Mouse (Mus musculus): ENCODE measurements around the gene Mettl5. TPM values are rescaled to one million over a fixed set of nuclear protein-coding genes. Genes with fewer than 3 reads are reported as not detected.

Mettl5 gene
- polyA plus RNA-seq, 1 experiment from 2014 or later = 47.0 TPM

DNA sequence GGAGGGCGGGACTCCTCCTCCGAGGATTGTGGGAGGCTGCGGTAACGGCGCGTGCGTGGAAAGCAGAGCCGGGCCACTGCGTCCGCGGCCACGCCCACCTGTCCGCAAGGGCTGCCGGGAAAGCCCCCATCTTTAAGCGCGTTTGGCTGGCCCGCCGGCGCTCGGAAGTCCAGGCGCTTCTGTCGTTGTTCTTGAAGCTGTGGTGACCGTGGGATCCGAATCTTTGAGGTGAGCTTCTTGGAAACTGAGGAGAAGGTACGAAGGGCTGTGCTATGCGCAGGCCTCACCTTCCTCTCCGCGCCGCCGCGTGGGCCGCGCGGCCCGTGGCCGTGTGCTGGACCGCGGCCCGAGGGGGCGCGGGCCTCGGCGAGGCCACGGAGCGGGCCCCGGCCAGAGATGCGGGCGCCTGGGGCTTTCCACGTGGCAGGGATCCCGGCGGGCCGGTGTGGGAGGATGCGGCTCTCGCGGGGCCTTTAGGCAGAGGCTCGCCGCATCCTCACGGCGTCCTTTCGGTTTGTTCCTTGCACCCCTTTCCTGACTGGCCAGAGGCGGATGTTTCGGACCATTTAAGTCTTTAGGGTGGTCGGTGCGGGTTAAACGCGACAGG is 23.8 kb downstream of the Mettl5 start, which contains the start of gene Ssb:
Gene Ssb (plus strand): TSS at position 78 of the 607 bp plus-strand sequence.
- TF ChIP-seq CTCF (IDR thresholded peaks at IDR 0.05; ENCODE audit: low read depth) = no peak
- Histone ChIP-seq H3K27me3 (ENCODE audit: insufficient read depth, low read length) (no peaks in the 10 kb centered on the region), H3K4me2 (ENCODE audit: low read length) (peak within 1 kb of the TSS; percentile 71), H3K9ac (ENCODE audit: low read depth, low read length) (peak within 1 kb of the TSS; percentile 99), H3K36me3 (ENCODE audit: insufficient read depth, low read length) (0 out of 2 replicates have a peak, but pooled peaks cover 5% of the 10 kb centered on the region), H3K9me3 (replicated peaks; ENCODE audit: low read length) (no peaks in the 10 kb centered on the region), H3K4me1 (replicated peaks; ENCODE audit: insufficient read depth, low read length) (peaks cover 11% of the 10 kb centered on the region), H3K27ac (peak within 1 kb of the TSS; percentile 97), H3K4me3 (replicated peaks; ENCODE audit: low read depth, low read length) (peak within 1 kb of the TSS; percentile 100)
- peak; percentile 95 for ATAC-seq (replicated peaks; ENCODE audit: low FRiP score, low read depth)
- DNase-seq (ENCODE audit: low spot score) = peak; percentile 98
- WGBS = under 1% methylated on average over 65 of the region's 66 CpGs

DNA sequence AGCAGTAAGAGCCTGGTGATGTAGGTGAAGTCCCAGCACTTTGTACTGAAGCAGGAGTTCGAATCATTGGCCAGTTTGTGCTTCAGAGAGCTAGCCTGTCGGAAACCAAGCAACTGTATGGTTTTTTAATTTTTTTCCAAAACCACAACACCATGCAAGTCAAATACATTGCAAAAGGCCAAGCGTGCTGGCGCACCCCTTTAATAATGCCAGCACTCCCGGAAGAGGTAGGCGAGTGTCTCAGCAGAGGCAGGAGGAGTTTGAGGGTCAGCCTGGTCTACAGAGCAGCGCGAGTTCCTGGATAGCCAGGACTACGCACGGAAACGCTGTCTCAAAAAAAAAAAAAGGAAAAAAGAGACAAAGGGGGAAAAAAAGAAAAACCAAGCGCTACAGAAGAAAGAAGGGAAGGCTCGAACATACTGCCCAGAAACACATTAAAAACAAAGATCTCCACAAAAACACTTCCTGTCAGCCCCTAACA is 24.4 kb downstream of the Mettl5 start:
- Histone ChIP-seq H3K9ac (ENCODE audit: low read depth, low read length) (peak overlapping the region; percentile 99; the same call in 1 of the 2 replicates), H3K36me3 (ENCODE audit: insufficient read depth, low read length) (0 out of 2 replicates have a peak, but pooled peaks cover 5% of the 10 kb centered on the region), H3K27me3 (ENCODE audit: insufficient read depth, low read length) (no peaks in the 10 kb centered on the region), H3K4me2 (ENCODE audit: low read length) (peak overlapping the region; percentile 71), H3K4me1 (replicated peaks; ENCODE audit: insufficient read depth, low read length) (peaks cover 11% of the 10 kb centered on the region), H3K9me3 (replicated peaks; ENCODE audit: low read length) (no peaks in the 10 kb centered on the region), H3K4me3 (replicated peaks; ENCODE audit: low read depth, low read length) (peak overlapping the region; percentile 100), H3K27ac (peak overlapping the region; percentile 97)
- DNase-seq (ENCODE audit: low spot score) = no peak
- 10% methylated on average over 13 of the region's 13 CpGs for WGBS
- no peak for TF ChIP-seq CTCF (IDR thresholded peaks at IDR 0.05; ENCODE audit: low read depth)
- 0 out of 2 replicates have a peak, but pooled peaks have one; percentile 36 for ATAC-seq (replicated peaks; ENCODE audit: low FRiP score, low read depth)

- TF ChIP-seq CTCF (IDR thresholded peaks at IDR 0.05; ENCODE audit: low read depth) = peak; percentile 49
- H3K27me3 ChIP-seq (ENCODE audit: insufficient read depth, low read length) = no peaks in the 10 kb centered on the region
- 87% methylated on average over 1 of the region's 1 CpGs for whole genome bisulfite sequencing
Measured at GRCm38 (mm10) chr2:69857882-69858281, 27.5 kb downstream of the Mettl5 start.

GRCm38 (mm10) chr2:69856392-69856791 is 29.0 kb downstream of the Mettl5 start:
- no peak for ATAC-seq (replicated peaks; ENCODE audit: low FRiP score, low read depth)
- Histone ChIP-seq H3K36me3 (ENCODE audit: insufficient read depth, low read length) (no peaks in the 10 kb centered on the region), H3K27ac (no peak overlapping the region), H3K4me2 (ENCODE audit: low read length) (no peak overlapping the region), H3K9ac (ENCODE audit: low read depth, low read length) (no peak overlapping the region), H3K9me3 (replicated peaks; ENCODE audit: low read length) (no peaks in the 10 kb centered on the region), H3K27me3 (ENCODE audit: insufficient read depth, low read length) (no peaks in the 10 kb centered on the region), H3K4me1 (replicated peaks; ENCODE audit: insufficient read depth, low read length) (no peaks in the 10 kb centered on the region), H3K4me3 (replicated peaks; ENCODE audit: low read depth, low read length) (no peak overlapping the region)
- TF ChIP-seq CTCF (IDR thresholded peaks at IDR 0.05; ENCODE audit: low read depth) = peak; percentile 36; the same call in 1 of the 2 replicates
- 55% methylated on average over 8 of the region's 8 CpGs for WGBS
- DNase-seq (ENCODE audit: low spot score) = peak; percentile 18

More at GRCm38 (mm10) chr2:69857882-69858281, 27.5 kb downstream of the Mettl5 start:
- ATAC-seq (replicated peaks; ENCODE audit: low FRiP score, low read depth) (no peak), DNase-seq (ENCODE audit: low spot score) (no peak)
- no peaks in the 10 kb centered on the region for H3K36me3 ChIP-seq (ENCODE audit: insufficient read depth, low read length)
- H3K9me3 ChIP-seq (replicated peaks; ENCODE audit: low read length) = no peaks in the 10 kb centered on the region
- no peak overlapping the region for H3K27ac ChIP-seq
- peaks cover 5% of the 10 kb centered on the region for H3K4me1 ChIP-seq (replicated peaks; ENCODE audit: insufficient read depth, low read length)
- no peak overlapping the region for H3K4me3 ChIP-seq (replicated peaks; ENCODE audit: low read depth, low read length)
- no peak overlapping the region for H3K9ac ChIP-seq (ENCODE audit: low read depth, low read length)
- no peak overlapping the region for H3K4me2 ChIP-seq (ENCODE audit: low read length)

GRCm38 (mm10) chr2:69851427-69852058 is 33.9 kb downstream of the Mettl5 start:
- Histone ChIP-seq H3K4me2 (ENCODE audit: low read length) (no peak overlapping the region), H3K36me3 (ENCODE audit: insufficient read depth, low read length) (no peaks in the 10 kb centered on the region), H3K9me3 (replicated peaks; ENCODE audit: low read length) (no peaks in the 10 kb centered on the region), H3K27me3 (ENCODE audit: insufficient read depth, low read length) (no peaks in the 10 kb centered on the region), H3K4me3 (replicated peaks; ENCODE audit: low read depth, low read length) (no peak overlapping the region), H3K4me1 (replicated peaks; ENCODE audit: insufficient read depth, low read length) (no peaks in the 10 kb centered on the region), H3K9ac (ENCODE audit: low read depth, low read length) (no peak overlapping the region), H3K27ac (no peak overlapping the region)
- DNase-seq (ENCODE audit: low spot score) (no peak), ATAC-seq (replicated peaks; ENCODE audit: low FRiP score, low read depth) (peak; percentile 50; the same call in 1 of the 2 replicates)
- 58% methylated on average over 2 of the region's 2 CpGs for WGBS
- TF ChIP-seq CTCF (IDR thresholded peaks at IDR 0.05; ENCODE audit: low read depth) = peak; percentile 43; the same call in 1 of the 2 replicates

DNA sequence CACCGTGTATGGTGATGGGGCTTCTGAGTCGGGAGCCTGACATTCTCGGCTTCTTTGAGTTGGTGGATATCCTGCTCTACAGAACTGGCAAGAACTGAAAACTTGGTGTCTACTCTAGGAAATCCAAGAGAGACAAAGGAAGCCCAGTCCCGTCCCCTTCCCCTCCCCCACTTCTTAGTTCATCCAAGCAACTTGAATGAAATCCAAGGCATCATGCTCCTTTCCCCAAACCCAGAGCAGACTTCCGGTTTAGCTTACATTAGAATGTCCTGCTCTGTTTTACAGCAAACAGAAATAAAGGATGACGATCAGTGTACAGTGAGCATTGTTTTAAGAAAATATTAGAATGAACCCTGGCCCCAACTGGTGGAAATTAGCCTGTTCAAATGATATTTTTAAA is 36.2 kb downstream of the Mettl5 start:
- H3K27me3 ChIP-seq (ENCODE audit: insufficient read depth, low read length) = no peaks in the 10 kb centered on the region
- H3K9ac ChIP-seq (ENCODE audit: low read depth, low read length) = no peak overlapping the region
- no peaks in the 10 kb centered on the region for H3K9me3 ChIP-seq (replicated peaks; ENCODE audit: low read length)
- ATAC-seq (replicated peaks; ENCODE audit: low FRiP score, low read depth) (no peak), DNase-seq (ENCODE audit: low spot score) (peak; percentile 61)
- TF ChIP-seq CTCF (IDR thresholded peaks at IDR 0.05; ENCODE audit: low read depth) = no peak
- 63% methylated on average over 6 of the region's 6 CpGs for whole genome bisulfite sequencing
- peak overlapping the region; percentile 66; the same call in 1 of the 2 replicates for H3K27ac ChIP-seq
- no peaks in the 10 kb centered on the region for H3K4me1 ChIP-seq (replicated peaks; ENCODE audit: insufficient read depth, low read length)
- no peak overlapping the region for H3K4me3 ChIP-seq (replicated peaks; ENCODE audit: low read depth, low read length)
- no peak overlapping the region for H3K4me2 ChIP-seq (ENCODE audit: low read length)
- H3K36me3 ChIP-seq (ENCODE audit: insufficient read depth, low read length) = no peaks in the 10 kb centered on the region

Measured in kidney, postnatal 0 days (tissue).